In the genomic region with DNA sequence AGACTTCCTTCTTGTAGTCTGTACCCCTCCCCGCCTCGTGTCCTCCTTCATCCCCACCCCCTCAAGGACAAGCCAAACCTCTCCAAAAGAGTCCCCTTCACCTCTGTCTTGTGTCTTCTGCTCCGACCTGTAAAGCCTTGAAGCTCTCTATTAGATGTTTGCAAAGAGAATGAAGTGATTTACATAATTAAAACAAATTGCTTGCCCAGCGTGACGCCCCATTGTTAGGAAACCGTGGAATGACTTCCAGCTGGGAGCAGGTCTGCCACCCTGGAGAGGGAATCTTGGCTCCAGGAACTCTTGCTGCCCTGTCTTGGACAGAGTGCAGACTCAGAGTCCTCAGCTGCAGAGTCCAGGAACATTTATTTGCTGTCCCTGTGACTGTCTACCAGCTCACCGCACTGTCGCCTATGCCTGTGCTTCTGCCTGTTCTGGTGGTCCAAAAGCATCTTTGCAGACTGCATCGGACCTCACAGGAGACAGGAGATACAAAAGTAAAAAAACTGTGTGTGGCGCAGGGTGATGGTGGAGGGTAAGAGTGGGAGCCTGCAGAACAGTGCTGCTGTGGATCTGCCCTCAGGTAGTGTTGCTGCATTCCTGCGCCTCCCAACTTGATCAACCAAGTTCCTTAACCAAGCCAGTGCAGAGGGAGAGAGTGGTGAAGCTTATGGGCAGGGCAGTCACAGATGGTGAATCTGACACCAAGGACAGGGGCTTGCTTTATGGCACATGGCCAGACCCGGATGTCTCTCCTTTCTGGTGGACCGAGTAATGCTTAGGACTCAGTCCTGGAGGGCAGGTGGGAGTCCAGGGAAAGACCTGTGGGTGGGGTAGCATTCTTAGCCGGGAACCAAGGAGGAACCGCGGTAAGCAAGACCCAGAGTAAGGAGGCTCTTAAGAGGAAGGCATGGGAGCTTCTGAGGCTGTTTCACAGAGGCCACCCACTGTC, we compare ENCODE assay signal across 13 mouse cellular contexts.
DNase-seq lines count a peak whose midpoint lies in the region; ATAC-seq lines count a peak whose summit lies in the region.
"Had no signal": no experiment of that assay in that cellular context is flagged by ENCODE, and none has a peak within 500 bp of the region (broad histone marks: within the 10 kb centered on the region; RNA-seq: fewer than 3 reads in every experiment).

No protein-coding gene starts in this region.

- no peak overlapping the region for H3K4me2 ChIP-seq in forebrain, embryonic 11.5 days (ENCODE audit: low read depth, low read length, severe bottlenecking)
- no peak overlapping the region for H3K4me2 ChIP-seq in midbrain, embryonic 11.5 days

- H3K27me3 ChIP-seq in forebrain, embryonic 10.5 days (ENCODE audit: poor library complexity, severe bottlenecking), result peaks cover 76% of the 10 kb centered on the region
- 0 out of 2 replicates have a peak, but pooled peaks cover 4% of the 10 kb centered on the region for H3K27me3 ChIP-seq in forebrain, embryonic 11.5 days (ENCODE audit: control insufficient read depth, insufficient read depth, low read length)
- H3K27me3 ChIP-seq in midbrain, embryonic 11.5 days (ENCODE audit: control insufficient read depth, insufficient read depth, low read length), result peaks cover 6% of the 10 kb centered on the region; the same call in 1 of the 2 replicates
- peaks cover 60% of the 10 kb centered on the region for H3K27me3 ChIP-seq in midbrain, embryonic 10.5 days (ENCODE audit: low read depth, poor library complexity, severe bottlenecking)

- H3K9ac ChIP-seq in forebrain, embryonic 11.5 days (ENCODE audit: low read length), result no peak overlapping the region
- no peak overlapping the region for H3K9ac ChIP-seq in midbrain, embryonic 11.5 days (ENCODE audit: low read length)

- H3K36me3 ChIP-seq in forebrain, embryonic 10.5 days (replicated peaks), result no peaks in the 10 kb centered on the region
- H3K36me3 ChIP-seq in forebrain, embryonic 11.5 days (ENCODE audit: control insufficient read depth, insufficient read depth, low read length), result no peaks in the 10 kb centered on the region
- no peaks in the 10 kb centered on the region for H3K36me3 ChIP-seq in midbrain, embryonic 11.5 days (ENCODE audit: control insufficient read depth, insufficient read depth, low read length)
- H3K36me3 ChIP-seq in midbrain, embryonic 10.5 days, result no peaks in the 10 kb centered on the region

- no peak overlapping the region for H3K4me3 ChIP-seq in forebrain, embryonic 10.5 days
- H3K4me3 ChIP-seq in forebrain, embryonic 11.5 days (ENCODE audit: low read depth, low read length), result no peak overlapping the region
- no peak overlapping the region for H3K4me3 ChIP-seq in midbrain, embryonic 11.5 days (ENCODE audit: low read depth, low read length)
- H3K4me3 ChIP-seq in midbrain, embryonic 10.5 days, result no peak overlapping the region

- peaks cover 50% of the 10 kb centered on the region for H3K4me1 ChIP-seq in forebrain, embryonic 10.5 days
- peaks cover 10% of the 10 kb centered on the region; the same call in 1 of the 2 replicates for H3K4me1 ChIP-seq in forebrain, embryonic 11.5 days (replicated peaks; ENCODE audit: control insufficient read depth, insufficient read depth, low read length)
- peaks cover 3% of the 10 kb centered on the region; the same call in 1 of the 2 replicates for H3K4me1 ChIP-seq in midbrain, embryonic 11.5 days (ENCODE audit: control insufficient read depth, insufficient read depth, low read length)
- peaks cover 34% of the 10 kb centered on the region for H3K4me1 ChIP-seq in midbrain, embryonic 10.5 days

- WGBS in forebrain, embryonic 10.5 days, result 30% methylated on average over 16 of the region's 16 CpGs
- WGBS in forebrain, embryonic 11.5 days, result 29% methylated on average over 16 of the region's 16 CpGs
- WGBS in midbrain, embryonic 11.5 days, result 32% methylated on average over 16 of the region's 16 CpGs
- 35% methylated on average over 16 of the region's 16 CpGs for WGBS in midbrain, embryonic 10.5 days

- DNase-seq in forebrain, embryonic 10.5 days (ENCODE audit: extremely low spot score, low spot score), result no peak
- no peak for DNase-seq in forebrain, embryonic 11.5 days (ENCODE audit: low spot score)
- DNase-seq in midbrain, embryonic 11.5 days (ENCODE audit: low spot score, missing footprints), result peak; percentile 64
- no peak for DNase-seq in midbrain, embryonic 10.5 days (ENCODE audit: low spot score)
- peak; percentile 97 for DNase-seq in ZHBTc4 (ENCODE audit: low read depth, low spot score)
- DNase-seq in retina, postnatal 1 day, result peak; percentile 69
- no peak for DNase-seq in thymus, postnatal 36 days
- no peak for DNase-seq in gastrocnemius, adult 18-20 months (ENCODE audit: low spot score)
- DNase-seq: adrenal gland, adult 8-10 months; cerebellum, adult 11 months; gastrocnemius, postnatal 14 days; kidney, adult 9 months; lung, adult 18-20 months had no signal

- no peaks in the 10 kb centered on the region; the same call in 1 of the 2 replicates for H3K9me3 ChIP-seq in forebrain, embryonic 10.5 days
- H3K9me3 ChIP-seq in forebrain, embryonic 11.5 days (ENCODE audit: control insufficient read depth, low read length), result no peaks in the 10 kb centered on the region
- no peaks in the 10 kb centered on the region for H3K9me3 ChIP-seq in midbrain, embryonic 11.5 days (ENCODE audit: control insufficient read depth, low read length)
- no peaks in the 10 kb centered on the region for H3K9me3 ChIP-seq in midbrain, embryonic 10.5 days (replicated peaks)

- peak overlapping the region; percentile 22; the same call in 1 of the 2 replicates for H3K27ac ChIP-seq in forebrain, embryonic 10.5 days
- no peak overlapping the region for H3K27ac ChIP-seq in forebrain, embryonic 11.5 days (ENCODE audit: low read depth, low read length)
- no peak overlapping the region for H3K27ac ChIP-seq in midbrain, embryonic 11.5 days (ENCODE audit: low read depth, low read length)
- no peak overlapping the region for H3K27ac ChIP-seq in midbrain, embryonic 10.5 days (replicated peaks)

- ATAC-seq in forebrain, embryonic 11.5 days (replicated peaks; ENCODE audit: low FRiP score), result no peak
- 0 out of 2 replicates have a peak, but pooled peaks have one; percentile 40 for ATAC-seq in midbrain, embryonic 11.5 days (ENCODE audit: low FRiP score)

Comparison
In these comparisons a context has a peak if more than half of its experiments do, and no peak if none do; other contexts are left out.
1. DNase-seq: peak in midbrain, embryonic 11.5 days (single experiment), ZHBTc4 (single experiment) and retina, postnatal 1 day (single experiment); none in forebrain, embryonic 10.5 days (single experiment), forebrain, embryonic 11.5 days (single experiment), midbrain, embryonic 10.5 days (single experiment), thymus, postnatal 36 days (0 of 2) and gastrocnemius, adult 18-20 months (single experiment).